Mouse (Mus musculus) urinary bladder, postnatal 36 days (tissue): ENCODE measurements around the gene Spen.

ENCODE experiments used
- DNase-seq, 2 experiments: peaks; one replicate each; pipeline ENCODE4 v3.0.0; 2022; ENCODE audit warnings: low spot score in 2 of 2, mixed read lengths in 1 of 2

The Spen gene

GRCm38 (mm10) chr4:141451251-141451650 is 87.1 kb downstream of the Spen start:
- DNase-seq, result no peak

DNA sequence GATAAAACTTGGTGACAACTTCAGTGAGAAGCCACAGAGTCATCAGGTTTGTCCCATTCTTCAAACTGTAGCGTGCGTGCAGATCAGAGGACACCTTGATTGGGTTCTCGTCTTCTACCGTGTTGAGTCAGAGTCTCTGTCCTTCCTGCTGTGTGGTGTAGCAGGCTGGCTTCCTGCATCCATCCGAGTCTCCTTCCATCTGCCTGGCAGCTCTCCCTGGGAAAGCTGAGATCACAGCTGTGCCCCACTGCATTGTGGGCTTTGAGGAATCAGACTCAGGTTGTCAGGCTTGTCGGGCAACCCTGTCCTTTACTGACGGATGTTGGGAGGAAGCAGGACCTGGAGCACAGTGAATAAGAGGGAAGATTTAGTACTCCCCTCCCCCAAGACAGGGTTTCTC is 92.2 kb downstream of the Spen start:
- DNase-seq, result no peak

- DNase-seq, result no peak
These were observed 93.1 kb downstream of the Spen start for GRCm38 (mm10) chr4:141445328-141445720.

- peak; percentile 84 to 90 for DNase-seq
These were observed 93.7 kb downstream of the Spen start, which contains the start of gene Zbtb17 for GRCm38 (mm10) chr4:141444451-141445327. Gene Zbtb17 (plus strand): TSS chr4:141444654.

DNA sequence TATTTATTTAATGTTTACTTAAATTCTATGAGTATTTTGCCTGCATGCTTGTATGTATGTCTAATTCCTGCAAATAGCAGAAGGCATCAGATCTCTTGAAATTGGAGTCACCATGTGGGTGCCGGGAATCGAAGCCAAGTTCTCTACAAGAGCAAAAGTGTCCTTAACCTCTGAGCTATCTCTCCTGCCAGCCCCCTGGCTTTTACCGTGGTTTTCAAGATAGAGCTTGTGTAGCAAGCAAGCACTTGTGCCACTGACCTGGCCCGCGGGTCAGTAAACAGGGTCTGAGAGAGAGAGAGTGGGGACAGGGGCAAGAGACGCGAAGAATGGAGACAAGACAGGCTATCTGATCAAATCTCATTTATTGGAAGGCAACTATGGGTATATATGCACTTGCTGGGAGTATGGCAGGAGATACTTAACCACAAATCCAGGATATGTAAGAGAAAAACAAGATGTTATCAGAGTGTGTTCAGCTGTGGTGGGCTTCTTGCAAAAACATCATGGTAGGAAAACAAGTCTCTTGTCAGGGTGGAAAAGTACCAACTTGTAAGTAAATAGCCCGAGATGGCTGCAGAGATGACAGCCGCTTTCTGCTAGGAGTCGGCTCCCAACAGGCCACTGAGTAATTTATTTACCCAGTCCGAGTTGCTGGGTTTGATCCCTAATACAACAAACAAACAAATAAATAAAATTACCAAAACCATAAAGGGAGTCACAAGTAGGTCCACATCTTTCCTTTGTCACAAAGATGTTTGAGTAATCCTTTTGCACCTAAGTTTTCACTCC is 94.6 kb downstream of the Spen start:
- no peak for DNase-seq

DNA sequence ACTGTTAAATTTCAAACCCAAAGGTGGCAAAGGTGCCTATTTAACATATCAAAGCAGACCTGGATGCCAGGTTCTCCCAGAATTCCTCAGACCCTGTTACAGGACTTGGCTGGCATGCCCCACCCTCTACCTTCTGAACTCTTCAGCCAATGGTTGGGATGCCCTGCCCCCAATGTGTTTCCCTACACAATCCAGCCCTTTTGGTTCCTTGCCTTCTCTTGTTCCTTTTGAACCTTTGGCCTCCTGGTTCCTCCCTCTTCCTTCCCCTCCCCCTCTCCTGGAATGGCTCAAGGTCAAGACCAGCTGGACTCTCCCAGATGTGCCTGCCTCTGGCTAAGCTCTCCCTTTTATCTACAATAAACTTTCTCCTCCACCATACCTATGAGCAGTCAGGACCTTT is 97.5 kb downstream of the Spen start:
- no peak for DNase-seq

GRCm38 (mm10) chr4:141439083-141439803 is 99.2 kb downstream of the Spen start:
- no peak for DNase-seq

GRCm38 (mm10) chr4:141435974-141436373 is 102.4 kb downstream of the Spen start, which contains the start of gene Srarp:
Gene Srarp (minus strand): TSS chr4:141436105.
- DNase-seq, result no peak

DNA sequence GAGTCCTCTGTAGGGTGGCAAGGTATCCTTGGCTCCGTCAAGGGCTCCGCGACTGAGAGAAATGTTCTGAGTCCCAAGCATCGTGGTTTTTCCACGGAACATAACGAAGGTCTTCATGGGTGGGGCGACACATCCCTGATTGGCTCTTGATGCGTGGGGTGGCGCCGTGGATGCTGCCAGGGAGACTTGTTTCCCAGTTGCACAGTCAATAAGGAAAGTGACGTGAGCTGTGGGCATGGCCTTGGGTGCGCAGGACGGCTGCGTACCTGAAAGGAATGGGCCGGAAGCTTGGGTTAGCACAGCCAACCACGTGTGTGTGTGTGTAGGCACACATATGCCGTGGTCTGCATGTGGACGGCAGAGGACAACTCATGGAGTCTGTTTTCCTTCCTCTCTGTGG is 105.2 kb downstream of the Spen start:
- no peak for DNase-seq

- no peak for DNase-seq
These were observed 105.7 kb downstream of the Spen start for GRCm38 (mm10) chr4:141432666-141433065.

DNA sequence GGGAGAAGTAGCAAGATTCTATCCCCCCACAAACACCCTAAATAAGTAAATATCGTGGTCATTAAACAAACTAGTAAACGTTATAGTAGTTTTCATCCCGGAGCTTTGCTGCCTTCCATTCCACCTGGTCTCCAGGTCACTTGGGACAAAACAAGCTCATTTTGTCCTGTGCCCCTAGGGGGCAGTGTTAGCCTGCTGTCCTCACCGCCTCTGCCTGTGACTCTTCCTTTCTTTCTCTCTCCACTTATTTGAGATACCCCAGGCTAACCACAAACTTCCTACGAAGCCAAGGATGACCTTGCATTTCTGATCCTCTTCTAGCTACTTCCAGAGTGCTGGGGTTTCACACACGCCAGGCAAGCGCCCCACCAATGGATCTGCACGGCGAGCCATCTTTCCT is 107.4 kb downstream of the Spen start:
- peak; percentile 68 to 74 for DNase-seq

DNA sequence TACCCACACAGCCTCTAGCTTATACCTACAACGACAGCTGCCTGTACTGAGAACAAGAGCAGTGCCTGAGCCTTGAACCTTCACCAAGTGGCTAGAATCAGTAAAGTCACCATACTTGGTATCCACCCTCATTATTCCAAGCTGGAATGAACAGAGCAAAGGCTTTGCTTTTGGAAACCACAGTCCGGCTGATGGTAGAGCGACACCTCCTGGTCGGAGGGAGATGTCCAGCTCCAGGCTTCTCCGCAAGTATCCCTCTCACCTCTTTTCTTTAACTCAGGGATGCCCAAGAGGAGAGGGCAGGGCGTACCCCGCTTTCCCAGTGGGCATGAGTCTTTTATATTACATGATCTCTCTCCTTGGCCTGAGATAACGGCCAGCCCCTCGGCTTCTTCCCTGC is 108.5 kb downstream of the Spen start:
- DNase-seq, result no peak

GRCm38 (mm10) chr4:141429381-141429780 is 109.0 kb downstream of the Spen start:
- DNase-seq, result no peak

DNA sequence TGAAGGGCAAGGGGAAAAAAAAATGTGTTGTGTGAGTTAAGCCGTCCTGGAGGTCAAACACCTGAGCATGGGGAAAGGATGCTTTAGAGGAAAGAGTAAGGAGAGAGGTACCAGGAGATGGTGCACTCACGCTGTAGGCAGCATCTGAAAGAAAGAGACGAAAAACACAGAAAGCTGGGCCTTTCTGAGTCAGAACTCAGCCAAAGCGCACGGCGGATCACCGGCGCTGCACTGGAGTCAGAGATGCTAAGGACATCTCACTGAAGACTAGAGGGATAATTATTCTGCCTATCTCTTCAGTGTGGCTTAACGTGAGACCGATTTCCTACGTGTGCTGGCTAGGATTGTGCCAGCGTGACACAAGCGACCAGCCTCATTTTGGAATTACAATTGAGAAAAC is 110.5 kb downstream of the Spen start:
- no peak for DNase-seq

- no peak for DNase-seq
These were observed 111.3 kb downstream of the Spen start for GRCm38 (mm10) chr4:141426796-141427745.

GRCm38 (mm10) chr4:141425484-141426479 is 112.6 kb downstream of the Spen start:
- no peak for DNase-seq

GRCm38 (mm10) chr4:141423691-141424431 is 114.5 kb downstream of the Spen start:
- no peak for DNase-seq

DNA sequence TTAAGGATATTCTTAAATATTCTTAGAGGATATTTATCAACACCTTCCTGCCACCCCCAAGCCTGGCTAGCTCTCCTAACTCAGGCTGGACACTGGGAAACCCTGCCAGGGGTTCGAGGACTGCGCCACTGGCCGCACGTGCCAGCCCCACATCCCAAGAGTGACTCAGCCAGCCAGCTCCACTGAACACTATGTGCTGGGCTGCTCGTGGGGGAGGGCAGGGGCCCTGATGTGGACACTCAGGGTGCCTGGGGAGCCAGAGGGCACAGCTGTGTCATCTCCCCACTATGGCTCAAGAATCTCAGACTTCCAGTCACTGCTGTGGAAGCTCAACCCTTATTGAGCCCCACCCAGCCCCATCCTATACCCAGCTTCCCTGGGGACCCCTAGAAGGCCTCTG is 115.1 kb downstream of the Spen start:
- DNase-seq, result no peak

DNA sequence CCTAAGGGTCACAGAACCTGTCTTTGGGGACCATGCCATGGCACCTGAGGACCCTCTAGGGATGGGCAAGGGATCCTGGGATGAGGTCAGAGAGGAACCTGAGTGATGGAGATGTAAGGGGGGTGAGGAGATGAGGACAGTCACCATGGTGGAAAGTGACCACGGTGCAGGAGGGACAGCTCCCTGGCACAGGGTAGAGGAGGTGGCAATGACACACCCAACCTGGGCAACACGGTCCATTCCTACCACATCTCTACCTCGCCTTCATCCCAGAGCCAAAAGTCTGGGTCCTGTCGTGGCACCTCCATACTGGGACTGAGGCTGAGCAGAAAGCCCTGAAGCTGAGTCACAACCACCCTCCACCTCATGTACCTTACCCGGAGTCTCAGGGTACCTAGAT is 115.6 kb downstream of the Spen start:
- no peak for DNase-seq
